Mouse (Mus musculus) erythroblast, embryonic 14.5 days (primary cell): ENCODE data around the gene 1700092M07Rik.
A peak's percentile ranks its signal among the peaks of the same experiment; 100 is the strongest.

Source experiments
- GATA1 ChIP-seq: IDR thresholded peaks from 2 replicates; pipeline ENCODE4 v1.6.1; 2012; ENCODE audit warnings: low read length, inconsistent platforms, mixed read lengths
- TAL1 ChIP-seq: IDR thresholded peaks from 3 replicates; pipeline ENCODE4 v1.6.1; 2012; ENCODE audit warnings: low read length, inconsistent platforms, mixed read lengths

GRCm38 (mm10) chr19:8715868-8716766 is 24.4 kb upstream of the 1700092M07Rik start:
- TF ChIP-seq GATA1 (no peak), TAL1 (peak; percentile 51; the same call in 2 of the 3 replicates)
